Mouse (Mus musculus): ENCODE results near the gene Adarb2. TPM values are rescaled to one million over a fixed set of nuclear protein-coding genes. Genes with fewer than 3 reads are reported as not detected.

Adarb2 gene
- polyA plus RNA-seq, 1 experiment = not detected

GRCm38 (mm10) chr13:8352952-8353351, 150.3 kb downstream of the Adarb2 start:
- H3K36me3 ChIP-seq (ENCODE audit: control insufficient read depth) = no peaks in the 10 kb centered on the region
- no peak overlapping the region for H3K4me3 ChIP-seq (replicated peaks)
- no peak for TF ChIP-seq GATA1 (IDR thresholded peaks at IDR 0.05; ENCODE audit: low read length)
- no peak for TF ChIP-seq TAL1 (IDR thresholded peaks at IDR 0.05; ENCODE audit: low read length)
- H3K9me3 ChIP-seq (ENCODE audit: control insufficient read depth, low read length) = no peaks in the 10 kb centered on the region
- H3K27me3 ChIP-seq (ENCODE audit: control insufficient read depth) = no peaks in the 10 kb centered on the region
- H3K4me1 ChIP-seq (ENCODE audit: control insufficient read depth) = no peaks in the 10 kb centered on the region

- TF ChIP-seq GATA1 (IDR thresholded peaks at IDR 0.05; ENCODE audit: low read length) (no peak), TAL1 (IDR thresholded peaks at IDR 0.05; ENCODE audit: low read length) (no peak)
- Histone ChIP-seq H3K9me3 (ENCODE audit: control insufficient read depth, low read length) (no peaks in the 10 kb centered on the region), H3K27me3 (ENCODE audit: control insufficient read depth) (no peaks in the 10 kb centered on the region), H3K4me3 (replicated peaks) (no peak overlapping the region), H3K4me1 (ENCODE audit: control insufficient read depth) (no peaks in the 10 kb centered on the region), H3K36me3 (ENCODE audit: control insufficient read depth) (no peaks in the 10 kb centered on the region)
Observed at GRCm38 (mm10) chr13:8365523-8365922, 162.9 kb downstream of the Adarb2 start.

- Histone ChIP-seq H3K4me3 (replicated peaks) (no peak overlapping the region), H3K9me3 (ENCODE audit: control insufficient read depth, low read length) (no peaks in the 10 kb centered on the region), H3K27me3 (ENCODE audit: control insufficient read depth) (no peaks in the 10 kb centered on the region), H3K36me3 (ENCODE audit: control insufficient read depth) (no peaks in the 10 kb centered on the region), H3K4me1 (ENCODE audit: control insufficient read depth) (no peaks in the 10 kb centered on the region)
- TF ChIP-seq GATA1 (IDR thresholded peaks at IDR 0.05; ENCODE audit: low read length) = no peak
- no peak for TF ChIP-seq TAL1 (IDR thresholded peaks at IDR 0.05; ENCODE audit: low read length)
Observed at GRCm38 (mm10) chr13:8366087-8366486, 163.4 kb downstream of the Adarb2 start.

- no peaks in the 10 kb centered on the region for H3K36me3 ChIP-seq (ENCODE audit: control insufficient read depth)
- no peaks in the 10 kb centered on the region for H3K9me3 ChIP-seq (ENCODE audit: control insufficient read depth, low read length)
- no peaks in the 10 kb centered on the region for H3K27me3 ChIP-seq (ENCODE audit: control insufficient read depth)
- H3K4me1 ChIP-seq (ENCODE audit: control insufficient read depth) = no peaks in the 10 kb centered on the region
- TF ChIP-seq GATA1 (IDR thresholded peaks at IDR 0.05; ENCODE audit: low read length) (no peak), TAL1 (IDR thresholded peaks at IDR 0.05; ENCODE audit: low read length) (no peak)
- no peak overlapping the region for H3K4me3 ChIP-seq (replicated peaks)
Observed at GRCm38 (mm10) chr13:8369868-8370387, 167.3 kb downstream of the Adarb2 start.

GRCm38 (mm10) chr13:8388541-8388940, 185.9 kb downstream of the Adarb2 start:
- Histone ChIP-seq H3K9me3 (ENCODE audit: control insufficient read depth, low read length) (no peaks in the 10 kb centered on the region), H3K4me3 (replicated peaks) (no peak overlapping the region), H3K36me3 (ENCODE audit: control insufficient read depth) (no peaks in the 10 kb centered on the region), H3K27me3 (ENCODE audit: control insufficient read depth) (no peaks in the 10 kb centered on the region), H3K4me1 (ENCODE audit: control insufficient read depth) (no peaks in the 10 kb centered on the region)
- no peak for TF ChIP-seq GATA1 (IDR thresholded peaks at IDR 0.05; ENCODE audit: low read length)
- no peak for TF ChIP-seq TAL1 (IDR thresholded peaks at IDR 0.05; ENCODE audit: low read length)

- no peaks in the 10 kb centered on the region for H3K4me1 ChIP-seq (ENCODE audit: control insufficient read depth)
- TF ChIP-seq TAL1 (IDR thresholded peaks at IDR 0.05; ENCODE audit: low read length) (no peak), GATA1 (IDR thresholded peaks at IDR 0.05; ENCODE audit: low read length) (no peak)
- H3K27me3 ChIP-seq (ENCODE audit: control insufficient read depth) = no peaks in the 10 kb centered on the region
- no peaks in the 10 kb centered on the region for H3K36me3 ChIP-seq (ENCODE audit: control insufficient read depth)
- no peak overlapping the region for H3K4me3 ChIP-seq (replicated peaks)
- no peaks in the 10 kb centered on the region for H3K9me3 ChIP-seq (ENCODE audit: control insufficient read depth, low read length)
Observed at GRCm38 (mm10) chr13:8400265-8401041, 197.8 kb downstream of the Adarb2 start.

GRCm38 (mm10) chr13:8402324-8402873, 199.7 kb downstream of the Adarb2 start:
- Histone ChIP-seq H3K27me3 (ENCODE audit: control insufficient read depth) (no peaks in the 10 kb centered on the region), H3K9me3 (ENCODE audit: control insufficient read depth, low read length) (no peaks in the 10 kb centered on the region), H3K4me3 (replicated peaks) (no peak overlapping the region), H3K4me1 (ENCODE audit: control insufficient read depth) (no peaks in the 10 kb centered on the region), H3K36me3 (ENCODE audit: control insufficient read depth) (no peaks in the 10 kb centered on the region)
- TF ChIP-seq TAL1 (IDR thresholded peaks at IDR 0.05; ENCODE audit: low read length) = no peak
- TF ChIP-seq GATA1 (IDR thresholded peaks at IDR 0.05; ENCODE audit: low read length) = no peak

- no peak for TF ChIP-seq TAL1 (IDR thresholded peaks at IDR 0.05; ENCODE audit: low read length)
- no peak for TF ChIP-seq GATA1 (IDR thresholded peaks at IDR 0.05; ENCODE audit: low read length)
- no peaks in the 10 kb centered on the region for H3K36me3 ChIP-seq (ENCODE audit: control insufficient read depth)
- no peak overlapping the region for H3K4me3 ChIP-seq (replicated peaks)
Observed at GRCm38 (mm10) chr13:8406020-8406419, 203.4 kb downstream of the Adarb2 start.

More at GRCm38 (mm10) chr13:8406020-8406419, 203.4 kb downstream of the Adarb2 start:
- no peaks in the 10 kb centered on the region for H3K27me3 ChIP-seq (ENCODE audit: control insufficient read depth)
- H3K9me3 ChIP-seq (ENCODE audit: control insufficient read depth, low read length) = no peaks in the 10 kb centered on the region
- no peaks in the 10 kb centered on the region for H3K4me1 ChIP-seq (ENCODE audit: control insufficient read depth)
